Mouse (Mus musculus) olfactory bulb, adult 2 months (tissue): Measurements from ENCODE around the gene Nt5e.

Source experiments
- CTCF ChIP-seq: fragments of 200-500 bp; IDR thresholded peaks from 2 replicates; pipeline ENCODE4 v1.5.1; 2012; ENCODE audit warnings: low read depth, mild to moderate bottlenecking, low read length, moderate library complexity; ENCODE audit not compliant: insufficient read depth
- POLR2A ChIP-seq: fragments of 200-500 bp; IDR thresholded peaks from 2 replicates; pipeline ENCODE4 v1.6.1; 2012; ENCODE audit warnings: mild to moderate bottlenecking, low read depth, low read length, moderate library complexity; ENCODE audit not compliant: insufficient read depth

GRCm38 (mm10) chr9:88329166-88329748 lies 2.3 kb downstream of the Nt5e start:
- TF ChIP-seq POLR2A = no peak
- no peak for TF ChIP-seq CTCF
